Mouse (Mus musculus) naive thymus-derived CD4-positive, alpha-beta T cell, adult 2 months (primary cell): ENCODE measurements at regions not wholly inside any gene's neighbourhood (a gene's known extent, or its start where the extent isn't known, plus 50 kb on each side); places are given as distances from the start of the nearest gene placed in this dataset.

Experiments used
- DNase-seq: peaks from one replicate; pipeline ENCODE4 v3.0.0-alpha.2; 2011; ENCODE audit warnings: low read depth

DNA sequence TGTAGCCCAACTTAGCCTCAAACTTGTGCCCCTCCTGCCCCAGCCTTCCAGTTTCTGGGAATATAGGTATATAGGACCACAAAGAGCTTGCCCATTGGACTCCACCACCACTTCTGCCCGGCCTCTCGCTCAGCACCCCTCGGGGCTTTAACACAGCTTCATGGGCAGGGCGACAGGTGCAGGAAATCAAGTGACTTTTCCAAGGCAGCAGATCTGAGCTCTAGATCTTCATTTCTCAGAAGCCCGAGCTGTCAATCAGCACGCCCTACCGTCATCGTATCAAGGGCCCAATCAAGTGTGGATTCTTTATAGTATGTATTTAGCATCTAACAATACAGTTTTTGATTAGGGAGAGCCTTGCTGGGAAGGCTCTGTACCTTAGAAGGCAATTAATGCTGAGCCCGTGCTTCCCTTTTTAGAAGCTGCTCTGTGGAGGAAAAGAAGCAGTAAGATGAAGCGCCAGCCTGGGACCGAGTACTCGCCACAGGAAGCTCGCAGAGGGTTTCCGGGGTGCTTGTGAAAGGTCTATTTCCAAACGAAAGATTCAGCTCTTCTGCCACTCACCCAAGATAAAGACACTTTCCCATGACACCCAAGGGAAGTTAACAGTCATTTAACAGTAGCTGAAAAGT is 56.9 kb upstream of the E2f3 start:
- peak; percentile 62 for DNase-seq

DNA sequence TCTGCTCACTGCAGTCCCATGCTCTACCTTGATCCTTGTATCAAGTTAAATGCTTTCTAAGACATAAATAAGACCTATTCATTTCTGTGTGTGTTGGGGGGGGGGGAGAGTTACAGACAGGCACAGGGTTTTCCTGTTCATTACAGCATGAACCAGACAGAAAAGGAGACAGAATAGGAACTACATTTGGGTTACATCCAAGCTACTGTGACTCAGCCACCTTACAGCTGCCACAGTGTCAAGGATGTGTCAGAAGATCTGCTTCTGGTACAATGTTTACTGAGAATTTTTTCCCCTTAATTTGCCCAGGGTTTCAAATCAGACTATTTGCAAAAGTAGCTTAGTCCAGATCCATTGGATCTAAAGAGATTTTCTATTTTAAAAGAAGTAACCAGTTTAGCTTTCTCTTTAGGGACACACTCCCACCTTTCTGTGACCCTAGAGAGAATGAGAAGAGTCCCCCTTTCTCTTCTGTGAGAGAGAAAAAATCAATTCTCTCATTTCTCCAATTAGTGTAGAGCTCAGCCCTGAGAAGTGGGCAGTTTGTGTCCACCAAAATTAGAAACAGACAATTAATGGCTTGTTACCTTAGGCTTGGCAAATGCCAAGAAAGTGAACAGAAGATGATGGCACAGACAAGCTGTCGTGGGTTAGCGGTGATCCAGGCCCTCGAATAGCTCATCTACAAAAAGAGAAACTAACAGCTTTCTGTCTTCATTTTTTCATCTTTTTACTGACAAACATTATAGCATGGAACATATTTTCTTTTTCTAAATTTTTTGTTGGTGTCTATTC is 55.8 kb upstream of the E2f3 start:
- no peak for DNase-seq

DNA sequence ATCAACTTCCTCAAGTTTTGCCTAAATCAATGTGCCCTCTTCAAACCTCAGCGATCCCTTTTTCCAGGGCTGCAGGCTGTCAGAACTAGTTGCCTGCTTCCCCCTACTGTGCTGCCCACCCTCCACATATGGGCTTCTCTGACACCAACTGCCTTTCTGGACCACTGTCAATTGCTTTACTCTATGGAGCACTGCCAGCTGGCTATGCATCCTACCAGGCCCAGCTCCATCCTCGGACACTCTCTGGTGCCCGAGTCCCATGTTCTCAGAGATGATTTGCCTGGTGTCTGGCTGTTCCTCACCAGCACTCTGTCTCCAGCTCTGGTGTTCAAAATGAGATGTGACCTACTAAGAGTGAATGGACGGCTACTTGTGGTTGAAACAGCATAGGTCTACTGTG is 54.4 kb upstream of the E2f3 start:
- no peak for DNase-seq

DNA sequence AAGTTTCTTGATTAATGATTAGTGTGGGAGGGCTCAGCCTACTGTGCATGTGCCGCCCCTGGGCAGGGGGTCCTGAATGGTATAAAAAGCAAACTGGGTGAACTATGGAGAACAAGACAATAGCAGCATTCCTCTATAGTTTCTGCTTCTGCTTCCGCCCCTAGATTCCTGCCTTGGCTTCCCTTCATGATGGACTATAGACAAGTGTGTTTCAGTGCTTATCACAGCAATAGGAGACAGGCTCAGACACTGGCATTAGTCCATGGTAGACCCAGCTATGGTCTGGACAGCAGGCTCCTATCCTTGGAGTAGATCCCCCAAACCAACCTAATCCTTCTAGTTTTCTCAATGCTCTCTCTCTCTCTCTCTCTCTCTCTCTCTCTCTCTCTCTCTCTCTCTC is 53.9 kb upstream of the E2f3 start:
- no peak for DNase-seq

DNA sequence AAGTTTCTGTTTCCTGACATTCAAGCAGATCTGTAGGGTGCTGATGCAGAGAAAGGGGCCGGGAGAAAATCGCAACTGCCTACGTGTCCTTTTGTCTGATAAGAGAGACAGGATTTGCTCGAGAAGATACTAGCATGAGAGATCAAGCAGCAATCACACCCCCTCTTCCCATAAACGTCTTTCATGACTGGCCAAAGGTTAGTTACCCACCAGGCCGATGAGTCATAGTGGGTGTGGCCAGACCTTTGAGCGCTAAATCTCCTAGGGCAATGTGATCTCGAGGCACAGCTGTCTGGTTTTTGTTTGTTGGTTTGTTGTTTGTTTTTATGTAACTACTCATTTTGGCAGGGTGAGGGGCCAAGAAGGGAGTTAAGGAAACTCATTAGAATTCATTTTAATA is 50.7 kb upstream of the E2f3 start:
- no peak for DNase-seq

DNA sequence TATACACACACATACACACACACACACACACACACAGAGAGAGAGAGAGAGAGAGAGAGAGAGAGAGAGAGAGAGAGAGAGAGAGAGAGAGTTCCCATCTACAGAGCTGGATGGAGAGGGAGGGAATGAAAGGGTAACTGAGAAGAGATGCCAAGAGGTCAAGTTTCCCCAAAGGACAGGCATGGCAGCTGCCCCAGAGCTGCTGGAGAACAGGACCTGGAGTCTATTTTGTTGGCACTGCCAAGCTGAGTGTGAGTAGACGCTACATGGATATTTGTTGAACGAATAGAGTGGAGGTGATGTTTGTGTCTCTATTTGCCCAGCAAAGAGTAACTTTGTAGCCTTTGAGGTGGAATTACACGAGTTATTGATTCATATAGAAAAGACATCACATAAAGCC is 50.2 kb upstream of the E2f3 start:
- DNase-seq, result no peak
